Mouse (Mus musculus) hindbrain, embryonic 13.5 days (tissue): ENCODE results near the gene Il17a. TPM values are rescaled to one million over a fixed set of nuclear protein-coding genes. Genes with fewer than 3 reads are reported as not detected.
"Not testable (repeated sequence)": the region's sequence is repeated elsewhere in the genome, so short reads cannot be mapped to it uniquely, and the experiment has no call there.

ENCODE experiments used
- ATAC-seq: fragments of 200-750 bp; cut with Nextera tagmentation; 2 replicates; pipeline ENCODE4 v1.8.0; 2017; ENCODE audit warnings: moderate TSS enrichment; ENCODE audit not compliant: low FRiP score
- H3K27ac ChIP-seq: fragments of 300-500 bp; sonication (generic); 2 replicates; pipeline ENCODE4 v1.5.1; 2015; ENCODE audit warnings: inconsistent platforms, mild to moderate bottlenecking, moderate library complexity
- H3K27me3 ChIP-seq: fragments of 300-500 bp; sonication (generic); 2 replicates; pipeline ENCODE4 v1.6.1; 2015; ENCODE audit warnings: mild to moderate bottlenecking, inconsistent platforms
- H3K36me3 ChIP-seq: fragments of 300-500 bp; sonication (generic); 2 replicates; pipeline ENCODE4 v1.6.1; 2015; ENCODE audit warnings: mild to moderate bottlenecking, inconsistent platforms
- H3K4me1 ChIP-seq: fragments of 300-500 bp; sonication (generic); replicated peaks from 2 replicates; pipeline ENCODE4 v1.6.1; 2015; ENCODE audit warnings: inconsistent platforms
- H3K4me2 ChIP-seq: fragments of 300-500 bp; sonication (generic); 2 replicates; pipeline ENCODE4 v1.6.1; 2015; ENCODE audit warnings: inconsistent platforms, mild to moderate bottlenecking, moderate library complexity
- H3K4me3 ChIP-seq: fragments of 300-500 bp; sonication (generic); 2 replicates; pipeline ENCODE4 v1.5.1; 2015; ENCODE audit warnings: mild to moderate bottlenecking, inconsistent platforms
- H3K9ac ChIP-seq: fragments of 300-500 bp; sonication (generic); 2 replicates; pipeline ENCODE4 v1.6.1; 2015; ENCODE audit warnings: mild to moderate bottlenecking, inconsistent platforms
- H3K9me3 ChIP-seq: fragments of 300-500 bp; sonication (generic); 2 replicates; pipeline ENCODE4 v1.6.1; 2016; ENCODE audit warnings: inconsistent platforms
- WGBS: fragments of 180-500 bp; shearing (Covaris S2); methylation state at CpG from one replicate; pipeline ENCODE4 v1.1.7; 2015; 5-methylcytosine and 5-hydroxymethylcytosine counted together
- microRNA counts: library from miRNA; unstranded; fragments of <30 nt; microRNA quantifications from one replicate; lab custom pipeline; 2016
- microRNA-seq: library from miRNA; unstranded; fragments of <30 nt; microRNA quantifications from one replicate; pipeline ENCODE4, GENCODE M21; 2016
- polyA plus RNA-seq: library from polyadenylated mRNA; unstranded; fragments of >200 nt; fragmentation: Nextera tagmentation; extraction: Ambion mirVana; gene quantifications from 2 replicates; pipeline ENCODE4 v1.2.1, GENCODE M21; 2015

Gene Il17a
- polyA plus RNA-seq, 1 experiment from 2014 or later: not detected

DNA sequence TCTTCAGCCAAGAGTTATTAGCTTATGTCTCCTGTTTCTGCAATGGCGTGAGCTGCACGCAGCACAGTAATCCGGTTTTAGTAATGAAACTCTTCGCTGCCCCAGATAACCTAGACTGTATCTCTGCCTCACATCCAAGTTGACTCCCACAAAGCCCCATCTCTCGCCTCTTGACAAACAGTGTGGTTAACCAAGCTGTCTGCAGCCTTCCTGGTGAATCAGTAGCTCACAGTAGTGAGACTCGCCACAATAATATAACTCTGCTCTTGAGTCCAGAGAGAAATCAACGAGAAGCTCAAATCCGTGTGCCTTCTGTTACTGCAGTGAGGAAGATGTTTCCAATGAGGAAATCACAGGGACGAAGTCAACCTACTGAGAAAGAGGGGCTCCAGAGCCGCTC is 23.7 kb downstream of the Il17a start:
- 89% methylated on average over 10 of the region's 10 CpGs for WGBS
- H3K4me1 ChIP-seq: no peaks in the 10 kb centered on the region
- ATAC-seq: no peak

DNA sequence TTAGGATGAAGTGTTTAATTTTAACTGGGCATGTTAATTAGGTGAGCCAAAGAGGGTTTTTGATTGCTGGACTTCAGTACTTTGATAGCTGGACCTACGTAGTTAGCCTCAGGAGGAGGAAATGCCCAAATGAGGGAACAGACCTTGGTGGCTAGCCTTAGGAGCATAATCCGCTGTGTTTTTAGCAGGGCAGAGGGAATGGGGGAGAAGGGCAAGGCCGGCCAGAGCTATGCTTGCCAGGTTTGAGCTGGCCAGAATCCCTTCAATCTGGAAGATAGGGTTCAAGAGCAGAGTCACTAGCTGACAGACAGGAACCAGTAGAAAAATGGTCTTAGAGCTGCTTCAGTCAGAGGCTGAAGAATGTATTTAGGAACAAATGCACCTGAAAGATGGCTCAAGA is 26.9 kb downstream of the Il17a start:
- Histone ChIP-seq H3K9me3 (no peaks in the 10 kb centered on the region), H3K27me3 (no peaks in the 10 kb centered on the region), H3K36me3 (no peaks in the 10 kb centered on the region), H3K4me3 (no peak overlapping the region), H3K9ac (no peak overlapping the region), H3K4me2 (no peak overlapping the region), H3K27ac (no peak overlapping the region), H3K4me1 (no peaks in the 10 kb centered on the region)
- 94% methylated on average over 3 of the region's 3 CpGs for WGBS
- ATAC-seq: no peak

More for the DNA sequence above, 23.7 kb downstream of the Il17a start:
- Histone ChIP-seq H3K27ac (no peak overlapping the region), H3K27me3 (no peaks in the 10 kb centered on the region), H3K36me3 (no peaks in the 10 kb centered on the region), H3K4me3 (no peak overlapping the region), H3K9me3 (no peaks in the 10 kb centered on the region; the same call in 1 of the 2 replicates), H3K4me2 (no peak overlapping the region), H3K9ac (no peak overlapping the region)

- H3K27ac ChIP-seq: no peak overlapping the region
- H3K4me3 ChIP-seq: no peak overlapping the region
- no peaks in the 10 kb centered on the region for H3K27me3 ChIP-seq
- no peaks in the 10 kb centered on the region for H3K9me3 ChIP-seq
- WGBS: 90% methylated on average over 10 of the region's 10 CpGs
- no peak for ATAC-seq
- no peak overlapping the region for H3K4me2 ChIP-seq
- no peak overlapping the region for H3K9ac ChIP-seq
- no peaks in the 10 kb centered on the region for H3K36me3 ChIP-seq
- no peaks in the 10 kb centered on the region for H3K4me1 ChIP-seq
These were observed 29.1 kb downstream of the Il17a start for GRCm38 (mm10) chr1:20759799-20760198.

GRCm38 (mm10) chr1:20760331-20760730 is 29.6 kb downstream of the Il17a start:
- WGBS: 90% methylated on average over 5 of the region's 5 CpGs
- ATAC-seq: no peak

GRCm38 (mm10) chr1:20761411-20761810 is 30.7 kb downstream of the Il17a start:
- no peak for ATAC-seq
- Histone ChIP-seq H3K9ac (no peak overlapping the region), H3K4me2 (no peak overlapping the region), H3K4me3 (no peak overlapping the region), H3K27ac (no peak overlapping the region), H3K9me3 (no peaks in the 10 kb centered on the region), H3K27me3 (no peaks in the 10 kb centered on the region), H3K4me1 (no peaks in the 10 kb centered on the region), H3K36me3 (no peaks in the 10 kb centered on the region)
- WGBS: 37% methylated on average over 4 of the region's 4 CpGs

More at GRCm38 (mm10) chr1:20760331-20760730, 29.6 kb downstream of the Il17a start:
- Histone ChIP-seq H3K4me3 (no peak overlapping the region), H3K27me3 (no peaks in the 10 kb centered on the region), H3K4me1 (no peaks in the 10 kb centered on the region), H3K27ac (no peak overlapping the region), H3K9me3 (no peaks in the 10 kb centered on the region), H3K4me2 (no peak overlapping the region), H3K36me3 (no peaks in the 10 kb centered on the region), H3K9ac (no peak overlapping the region)

DNA sequence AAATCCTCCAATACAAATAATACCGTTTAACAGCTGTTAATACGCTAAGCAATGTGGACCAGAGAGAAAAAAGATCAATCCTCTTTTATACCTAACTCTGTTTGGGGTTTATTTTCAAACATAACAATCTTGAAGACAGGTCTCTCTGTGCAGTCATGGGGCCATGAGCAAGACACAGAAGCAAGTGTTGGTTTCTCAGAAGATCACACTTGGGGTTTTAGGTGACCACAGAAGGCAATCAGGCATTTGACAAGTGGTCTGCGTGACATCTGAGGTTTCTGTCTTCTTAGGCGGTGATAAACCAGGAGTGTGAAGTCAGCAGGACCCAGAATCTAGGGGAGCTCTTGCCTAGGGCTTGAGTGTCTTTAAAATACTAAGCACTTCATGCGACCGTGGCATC is 35.8 kb downstream of the Il17a start:
- H3K9me3 ChIP-seq: no peaks in the 10 kb centered on the region
- H3K36me3 ChIP-seq: no peaks in the 10 kb centered on the region
- H3K4me1 ChIP-seq: no peaks in the 10 kb centered on the region
- H3K4me2 ChIP-seq: no peak overlapping the region
- H3K27ac ChIP-seq: no peak overlapping the region
- no peak overlapping the region for H3K4me3 ChIP-seq
- 88% methylated on average over 6 of the region's 6 CpGs for WGBS
- no peaks in the 10 kb centered on the region for H3K27me3 ChIP-seq
- no peak for ATAC-seq
- H3K9ac ChIP-seq: no peak overlapping the region

DNA sequence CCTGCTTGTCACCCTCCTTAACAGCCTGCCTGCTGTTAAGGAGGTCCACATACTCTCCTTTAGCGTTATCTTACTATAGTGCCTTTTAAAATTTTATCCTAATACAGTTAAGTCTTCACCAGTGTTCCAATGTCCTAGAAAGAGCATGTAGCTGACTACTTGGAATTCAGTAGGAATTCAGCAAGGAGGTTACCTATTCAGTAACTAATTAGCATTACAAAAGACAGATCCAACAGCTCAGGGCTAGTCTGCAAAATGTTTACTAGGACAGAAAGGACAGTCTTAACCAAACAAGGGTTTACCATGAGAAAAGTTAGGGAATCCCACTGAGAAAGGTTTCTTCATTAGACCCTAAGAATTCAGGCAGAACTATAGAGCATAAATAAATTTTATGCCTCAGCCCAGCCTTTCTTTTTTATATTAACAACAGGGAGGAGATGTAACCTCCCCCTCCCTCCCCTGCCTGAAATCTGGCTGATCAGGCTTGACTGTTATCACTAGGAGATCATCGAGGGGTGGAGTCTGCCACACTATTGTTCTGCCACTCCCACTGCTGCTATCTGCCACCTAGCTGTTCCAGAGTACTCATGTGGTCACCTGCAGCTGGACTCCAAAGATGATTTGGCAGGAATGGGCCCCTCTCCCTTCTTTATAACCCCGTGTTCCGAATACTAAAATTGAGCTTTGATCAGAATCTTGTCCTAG is 43.5 kb downstream of the Il17a start:
- H3K4me1 ChIP-seq, H3K36me3 ChIP-seq, H3K4me3 ChIP-seq, H3K4me2 ChIP-seq, H3K9ac ChIP-seq, H3K27me3 ChIP-seq, H3K9me3 ChIP-seq, ATAC-seq, H3K27ac ChIP-seq: not testable (repeated sequence)
- WGBS: 90% methylated on average over 4 of the region's 4 CpGs

DNA sequence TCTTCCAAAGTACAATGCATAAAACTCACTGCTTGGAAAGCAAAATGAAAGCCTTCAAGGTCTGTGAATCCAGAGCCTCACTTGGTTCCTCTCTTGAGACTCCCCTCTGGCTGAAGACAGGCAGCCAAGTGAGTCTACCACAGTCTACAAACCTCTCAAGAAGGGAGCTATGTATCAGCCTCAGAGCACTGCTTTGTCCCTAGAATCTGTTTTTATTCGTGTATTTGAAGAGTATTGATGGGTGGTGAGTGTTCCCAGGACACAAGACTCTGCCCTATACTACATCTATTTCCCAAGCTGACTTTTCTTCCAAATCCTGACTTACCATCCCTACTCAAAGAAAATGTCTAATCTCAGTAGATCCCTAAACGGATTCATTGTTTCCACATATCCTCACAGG is 47.7 kb downstream of the Il17a start:
- no peak overlapping the region for H3K4me3 ChIP-seq
- ATAC-seq: no peak
- 85% methylated on average over 2 of the region's 2 CpGs for WGBS
- H3K9me3 ChIP-seq: no peaks in the 10 kb centered on the region
- H3K4me2 ChIP-seq: no peak overlapping the region
- no peak overlapping the region for H3K27ac ChIP-seq
- no peaks in the 10 kb centered on the region for H3K36me3 ChIP-seq
- no peaks in the 10 kb centered on the region for H3K27me3 ChIP-seq
- no peaks in the 10 kb centered on the region for H3K4me1 ChIP-seq
- H3K9ac ChIP-seq: no peak overlapping the region

MicroRNAs within 50 kb of the gene (microRNA counts, 519-probe panel; counts per million panel counts)
- 51.3 counts per million for microRNA mmu-miR-133b (lab: Ali Mortazavi, UCI)

Small RNA genes lying within 50 kb of the gene (microRNA-seq; reads per million reads assigned to microRNA genes)
- gene Mir133b: 1.2 reads per million

Other genes with a start within 250 kb of the Il17a start
- not detected in 2 replicates for gene Pkhd1, start 112.8 kb upstream of the Il17a start, polyA plus RNA-seq
- not detected in 2 replicates for gene Il17f, start 59.7 kb downstream of the Il17a start, polyA plus RNA-seq
- gene Mcm3, start 89.4 kb downstream of the Il17a start, polyA plus RNA-seq: 27.0 and 29.6 TPM in 2 replicates
- 22.5 and 26.2 TPM in 2 replicates for gene Paqr8, start 159.7 kb downstream of the Il17a start, polyA plus RNA-seq
- 2.6 and 3.5 TPM in 2 replicates for gene Efhc1, start 220.7 kb downstream of the Il17a start, polyA plus RNA-seq